Mouse (Mus musculus): Measurements from ENCODE around the gene Olfr792. TPM values are rescaled to one million over a fixed set of nuclear protein-coding genes. Genes with fewer than 3 reads are reported as not detected.

Olfr792 gene
- total and polyA plus RNA-seq, 3 experiments = not detected

- in situ Hi-C loops (cut with MboI; ENCODE audit: low pct_ligation_motif_present, low pct_unique_long_range_greater_than_20kb, low sequenced_read_pairs) = no loop called here
- no peaks in the 10 kb centered on the region for H3K4me1 ChIP-seq (ENCODE audit: control insufficient read depth in 1 of 2, insufficient read depth in 2 of 2)
- no peak within 1 kb of the TSS for H3K9ac ChIP-seq (ENCODE audit: insufficient read depth, low read depth)
- no peak within 1 kb of the TSS for H3K4me3 ChIP-seq (replicated peaks in 1 of 3; ENCODE audit: low read depth in 2 of 3, low read length in 2 of 3, poor library complexity in 1 of 3)
- H3K36me3 ChIP-seq (replicated peaks in 1 of 2; ENCODE audit: control insufficient read depth in 1 of 2, insufficient read depth in 1 of 2, low read length in 1 of 2) = no peaks in the 10 kb centered on the region
- H3K9me3 ChIP-seq (replicated peaks; ENCODE audit: low read length) = no peaks in the 10 kb centered on the region
- H3K27me3 ChIP-seq (replicated peaks) = no peaks in the 10 kb centered on the region
- no peak within 1 kb of the TSS for H3K4me2 ChIP-seq (ENCODE audit: insufficient read depth, low read depth, poor library complexity, severe bottlenecking)
- DNase-seq (ENCODE audit: extremely low read depth) = no peak
- H3K27ac ChIP-seq (ENCODE audit: insufficient read depth, low read depth) = no peak within 1 kb of the TSS
- no peak for TF ChIP-seq SMC3 (IDR thresholded peaks at IDR 0.05; ENCODE audit: low read depth, low read length)
- TF ChIP-seq MXI1 (IDR thresholded peaks at IDR 0.05; ENCODE audit: low read depth, low read length) = no peak
- no peak for TF ChIP-seq MYC (IDR thresholded peaks at IDR 0.05; ENCODE audit: low read depth, low read length)
- TF ChIP-seq RAD21 (IDR thresholded peaks at IDR 0.05; ENCODE audit: low read depth, low read length) = no peak
- TF ChIP-seq CHD2 (IDR thresholded peaks at IDR 0.05; ENCODE audit: low read length) = no peak
- dilution Hi-C loops (cut with MboI; ENCODE audit: extremely low pct_ligation_motif_present, extremely low pct_unique_long_range_greater_than_20kb, low sequenced_read_pairs) = no loop called here
- H3K79me2 ChIP-seq (replicated peaks; ENCODE audit: control insufficient read depth, extremely low read depth, insufficient read depth, poor library complexity, severe bottlenecking) = no peaks in the 10 kb centered on the region
Measured at GRCm38 (mm10) chr10:129498192-129498591, 40.8 kb upstream of the Olfr792 start, which contains the start of gene Olfr790. Gene Olfr790 (plus strand): TSS chr10:129498492.

- H3K4me3 ChIP-seq (replicated peaks in 1 of 3; ENCODE audit: low read depth in 2 of 3, low read length in 2 of 3, poor library complexity in 1 of 3) = no peak within 1 kb of the TSS
Measured at GRCm38 (mm10) chr10:129521492-129521891, 17.5 kb upstream of the Olfr792 start, which contains the start of gene Olfr791. Gene Olfr791 (plus strand): TSS chr10:129521792.

GRCm38 (mm10) chr10:129549354-129549753 lies 10.4 kb downstream of the Olfr792 start:
- DNase-seq (ENCODE audit: extremely low read depth) = peak; percentile 44

More at GRCm38 (mm10) chr10:129521492-129521891, 17.5 kb upstream of the Olfr792 start, which contains the start of gene Olfr791:
- DNase-seq (ENCODE audit: extremely low read depth) = no peak
- Histone ChIP-seq H3K27me3 (replicated peaks) (no peaks in the 10 kb centered on the region), H3K9me3 (replicated peaks; ENCODE audit: low read length) (no peaks in the 10 kb centered on the region), H3K36me3 (replicated peaks in 1 of 2; ENCODE audit: control insufficient read depth in 1 of 2, insufficient read depth in 1 of 2, low read length in 1 of 2) (no peaks in the 10 kb centered on the region), H3K4me2 (ENCODE audit: insufficient read depth, low read depth, poor library complexity, severe bottlenecking) (no peak within 1 kb of the TSS), H3K27ac (ENCODE audit: insufficient read depth, low read depth) (no peak within 1 kb of the TSS), H3K9ac (ENCODE audit: insufficient read depth, low read depth) (no peak within 1 kb of the TSS), H3K4me1 (ENCODE audit: control insufficient read depth in 1 of 2, insufficient read depth in 2 of 2) (no peaks in the 10 kb centered on the region), H3K79me2 (replicated peaks; ENCODE audit: control insufficient read depth, extremely low read depth, insufficient read depth, poor library complexity, severe bottlenecking) (no peaks in the 10 kb centered on the region)
- TF ChIP-seq GABPA (IDR thresholded peaks at IDR 0.05; ENCODE audit: insufficient replicate concordance, low read depth, low read length) (no peak), NELFE (IDR thresholded peaks at IDR 0.05; ENCODE audit: low read depth, low read length) (no peak), MAFK (IDR thresholded peaks at IDR 0.05; ENCODE audit: insufficient replicate concordance, low read length) (no peak), USF1 (IDR thresholded peaks at IDR 0.05; ENCODE audit: low read depth, low read length) (no peak), UBTF (IDR thresholded peaks at IDR 0.05; ENCODE audit: low read depth, low read length) (no peak), HCFC1 (IDR thresholded peaks at IDR 0.05; ENCODE audit: low read depth, low read length) (no peak), POLR2AphosphoS2 (IDR thresholded peaks at IDR 0.05; ENCODE audit: low read depth, low read length) (no peak), MAZ (IDR thresholded peaks at IDR 0.05; ENCODE audit: low read depth, low read length) (no peak), NRF1 (IDR thresholded peaks at IDR 0.05; ENCODE audit: low read depth, low read length) (no peak), MXI1 (IDR thresholded peaks at IDR 0.05; ENCODE audit: low read depth, low read length) (no peak), RAD21 (IDR thresholded peaks at IDR 0.05; ENCODE audit: low read depth, low read length) (no peak)
- dilution Hi-C loops (cut with MboI; ENCODE audit: extremely low pct_ligation_motif_present, extremely low pct_unique_long_range_greater_than_20kb, low sequenced_read_pairs) = no loop called here
- in situ Hi-C loops (cut with MboI; ENCODE audit: low pct_ligation_motif_present, low pct_unique_long_range_greater_than_20kb, low sequenced_read_pairs) = no loop called here

More at GRCm38 (mm10) chr10:129549354-129549753, 10.4 kb downstream of the Olfr792 start:
- no peak overlapping the region for H3K4me2 ChIP-seq (ENCODE audit: insufficient read depth, low read depth, poor library complexity, severe bottlenecking)
- in situ Hi-C loops (cut with MboI; ENCODE audit: low pct_ligation_motif_present, low pct_unique_long_range_greater_than_20kb, low sequenced_read_pairs) (no loop called here), dilution Hi-C loops (cut with MboI; ENCODE audit: extremely low pct_ligation_motif_present, extremely low pct_unique_long_range_greater_than_20kb, low sequenced_read_pairs) (no loop called here)
- no peak overlapping the region for H3K4me3 ChIP-seq (replicated peaks in 1 of 3; ENCODE audit: low read depth in 2 of 3, low read length in 2 of 3, poor library complexity in 1 of 3)
- H3K27me3 ChIP-seq (replicated peaks) = no peaks in the 10 kb centered on the region
- H3K4me1 ChIP-seq (ENCODE audit: control insufficient read depth in 1 of 2, insufficient read depth in 2 of 2) = no peaks in the 10 kb centered on the region
- no peaks in the 10 kb centered on the region for H3K79me2 ChIP-seq (replicated peaks; ENCODE audit: control insufficient read depth, extremely low read depth, insufficient read depth, poor library complexity, severe bottlenecking)
- peaks cover 2% of the 10 kb centered on the region for H3K9me3 ChIP-seq (replicated peaks; ENCODE audit: low read length)
- no peak overlapping the region for H3K27ac ChIP-seq (ENCODE audit: insufficient read depth, low read depth)
- H3K9ac ChIP-seq (ENCODE audit: insufficient read depth, low read depth) = no peak overlapping the region
- no peak for TF ChIP-seq UBTF (IDR thresholded peaks at IDR 0.05; ENCODE audit: low read depth, low read length)
- TF ChIP-seq TCF12 (IDR thresholded peaks at IDR 0.05; ENCODE audit: low read depth, low read length) = no peak
- TF ChIP-seq CTCF (conservative IDR thresholded peaks at IDR 0.05 in 1 of 2, IDR thresholded peaks at IDR 0.05 in 1 of 2; ENCODE audit: low read depth in 2 of 2, low read length in 2 of 2) = peak; percentile 13 to 56; a peak in 3 of 4 replicates
- no peak for TF ChIP-seq TBP (conservative IDR thresholded peaks at IDR 0.05; ENCODE audit: low read depth, low read length)
- TF ChIP-seq SMC3 (IDR thresholded peaks at IDR 0.05; ENCODE audit: low read depth, low read length) = peak; percentile 37; the same call in 1 of the 2 replicates
- TF ChIP-seq MYC (IDR thresholded peaks at IDR 0.05; ENCODE audit: low read depth, low read length) = no peak
- TF ChIP-seq RAD21 (IDR thresholded peaks at IDR 0.05; ENCODE audit: low read depth, low read length) = peak; percentile 57
- no peaks in the 10 kb centered on the region for H3K36me3 ChIP-seq (replicated peaks in 1 of 2; ENCODE audit: control insufficient read depth in 1 of 2, insufficient read depth in 1 of 2, low read length in 1 of 2)

Data from CH12.LX (cell line).